Mouse (Mus musculus) C2C12 (cell line): ENCODE results near the gene Uty.

Experiments used
- CTCF ChIP-seq: IDR thresholded peaks from one replicate; pipeline ENCODE4 v1.5.1; 2011; ENCODE audit not compliant: control insufficient read depth, insufficient read depth, insufficient read length
- MAX ChIP-seq: IDR thresholded peaks from one replicate; pipeline ENCODE4 v1.6.1; 2011; ENCODE audit warnings: mild to moderate bottlenecking, control low read depth
- MYOD1 ChIP-seq: IDR thresholded peaks from one replicate; pipeline ENCODE4 v1.6.1; 2011; ENCODE audit warnings: low read depth; ENCODE audit not compliant: control insufficient read depth, insufficient read length
- MYOG ChIP-seq: IDR thresholded peaks from one replicate; pipeline ENCODE4 v1.6.1; 2011; ENCODE audit not compliant: control insufficient read depth, insufficient read length; ENCODE audit errors: extremely low read depth
- USF1 ChIP-seq: IDR thresholded peaks from one replicate; pipeline ENCODE4 v1.6.1; 2011; ENCODE audit warnings: low read depth, mild to moderate bottlenecking, control low read depth, moderate library complexity

DNA sequence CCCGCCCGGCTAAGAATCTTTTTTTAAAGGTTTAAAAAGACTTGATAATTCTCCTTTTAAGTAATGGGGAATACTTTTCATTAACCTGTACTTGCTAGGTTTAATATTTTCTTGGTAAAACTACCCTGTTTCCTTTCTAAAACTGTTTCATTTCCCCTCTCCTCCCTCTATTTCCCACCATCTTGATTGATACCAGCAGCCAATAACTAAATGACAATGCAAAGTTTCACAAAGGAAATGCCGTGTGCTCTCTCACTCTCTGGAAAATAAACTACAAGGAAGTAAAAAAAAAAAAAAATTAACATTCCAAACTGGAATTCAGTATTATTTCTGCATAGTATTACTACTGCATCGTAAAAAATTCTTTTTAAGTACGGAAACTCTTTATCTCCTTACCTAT, 1.1 kb downstream of the Uty start:
- no peak for TF ChIP-seq CTCF
- no peak for TF ChIP-seq MYOD1
- TF ChIP-seq MYOG: no peak
- no peak for TF ChIP-seq MAX
- no peak for TF ChIP-seq USF1
